Mouse (Mus musculus): ENCODE measurements at regions not wholly inside any gene's neighbourhood (a gene's known extent, or its start where the extent isn't known, plus 50 kb on each side); places are given as distances from the start of the nearest gene placed in this dataset.

DNA sequence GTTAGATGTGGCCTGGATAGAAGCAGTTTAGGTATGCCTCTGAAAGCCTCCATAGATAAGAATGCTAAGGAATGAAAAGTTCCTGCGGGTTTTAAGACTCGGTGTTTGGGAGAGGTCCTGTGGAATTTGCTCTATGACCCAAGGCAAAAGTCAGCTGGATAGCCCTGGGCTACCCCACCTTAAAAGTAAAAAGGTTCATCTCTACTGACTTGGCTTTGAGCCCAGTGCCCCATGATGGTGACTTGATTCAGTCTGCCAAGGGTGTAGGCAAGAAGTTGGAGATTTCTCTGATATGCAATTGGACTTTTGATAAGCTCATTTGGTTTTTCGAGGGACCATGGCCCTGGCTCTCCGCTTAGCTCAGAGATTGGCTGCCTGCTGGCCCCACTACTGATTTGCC lies 78.8 kb upstream of the Herc3 start:
- DNase-seq (ENCODE audit: low spot score in 2 of 2) = no peak

DNA sequence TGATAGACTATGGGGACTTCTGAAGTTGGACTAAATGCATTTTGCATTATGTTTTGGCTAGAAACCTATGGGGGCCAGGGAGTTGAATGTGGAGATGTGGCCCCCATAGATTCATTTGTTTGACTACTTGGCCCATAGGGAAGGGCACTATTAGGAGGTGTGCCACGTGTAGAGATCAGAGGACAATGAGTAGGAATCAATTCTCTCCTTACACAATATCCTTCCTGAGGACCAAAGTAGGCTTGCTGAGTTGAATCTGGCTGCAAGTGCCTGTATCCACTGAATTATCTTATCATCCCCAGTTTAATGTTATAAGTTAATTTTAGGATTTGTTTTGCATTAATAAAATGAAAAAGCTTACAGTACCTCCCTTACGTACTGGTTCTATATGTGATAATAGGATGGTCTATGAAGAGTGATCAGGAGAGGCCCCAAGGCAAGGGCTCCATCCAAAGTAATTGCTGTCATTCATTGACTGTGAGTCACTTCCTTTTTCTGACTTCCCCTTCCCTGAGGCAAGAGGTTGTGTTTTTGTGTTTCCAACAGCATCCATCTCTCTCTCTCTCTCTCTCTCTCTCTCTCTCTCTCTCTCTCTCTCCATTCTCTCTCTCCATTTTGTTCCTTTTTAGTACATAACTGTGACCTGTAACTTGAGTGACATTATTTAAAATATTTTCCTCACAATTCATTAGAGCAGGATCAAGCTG lies 74.8 kb upstream of the Herc3 start:
- no peak for DNase-seq (ENCODE audit: low spot score in 2 of 2)

DNA sequence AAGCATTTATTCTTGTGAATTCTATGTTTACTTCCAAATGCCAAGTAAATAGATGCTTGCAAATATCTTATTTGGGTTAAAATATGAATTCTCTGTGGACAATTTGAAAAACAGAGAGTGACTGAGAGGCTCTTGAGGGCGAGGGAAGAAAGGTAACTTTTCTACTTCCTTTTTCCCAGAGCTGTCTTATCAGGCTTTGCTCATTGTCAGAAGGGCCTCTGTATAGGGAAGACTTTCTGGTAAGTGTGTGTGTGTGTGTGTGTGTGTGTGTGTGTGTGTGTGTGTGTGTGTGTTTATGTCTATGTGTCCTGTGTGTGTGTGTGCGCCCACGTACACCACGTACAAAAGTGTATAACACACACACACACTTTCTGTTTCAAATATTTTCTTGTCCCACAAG lies 73.9 kb upstream of the Herc3 start:
- DNase-seq (ENCODE audit: low spot score in 2 of 2) = no peak

DNA sequence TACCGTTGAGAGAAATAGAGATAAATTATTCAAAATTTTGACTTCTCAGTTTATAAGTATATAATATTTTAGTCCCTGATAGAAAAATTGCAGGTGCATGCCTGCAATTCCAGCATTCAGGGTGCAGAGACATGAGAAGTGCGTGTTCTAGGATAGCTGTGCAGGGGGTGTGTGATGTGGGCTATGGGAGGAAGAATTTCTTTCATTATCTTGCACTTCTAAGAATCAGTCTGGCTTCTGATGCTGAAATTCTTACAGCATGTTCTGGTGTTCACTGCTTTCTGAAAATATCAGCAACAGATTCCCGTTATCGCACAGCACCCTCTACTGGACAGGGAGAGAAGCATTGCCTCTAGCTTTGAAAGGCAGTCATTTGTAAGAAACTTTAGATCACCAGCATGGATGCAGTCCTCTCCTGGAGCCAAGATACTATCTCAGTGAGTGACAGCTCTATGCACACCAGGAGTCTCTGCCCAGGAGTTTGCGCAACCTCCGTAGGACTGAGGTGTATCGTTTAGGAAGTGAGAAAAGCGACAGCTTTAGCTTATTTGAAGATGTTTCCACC lies 60.5 kb upstream of the Herc3 start:
- peak in 1 of 2 experiments; percentile 33 for DNase-seq (ENCODE audit: low spot score in 2 of 2)

DNA sequence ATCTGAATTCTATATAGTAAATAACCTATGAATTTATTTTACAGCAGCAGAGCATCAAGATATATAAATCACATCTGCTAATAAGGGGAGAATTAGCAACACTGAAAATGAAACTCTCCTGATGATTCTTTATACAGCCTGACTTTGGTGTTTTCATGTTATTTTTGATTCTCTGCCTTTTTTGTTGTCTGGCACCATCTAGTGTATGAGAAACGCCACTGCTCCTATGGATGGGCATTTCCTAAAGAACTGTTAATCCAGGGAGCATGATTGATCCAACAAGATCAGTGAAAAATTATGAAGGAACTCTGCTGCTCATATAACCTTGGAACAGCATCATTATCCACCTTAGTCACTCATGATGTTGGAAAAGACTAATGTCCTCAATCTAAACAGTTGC lies 59.3 kb upstream of the Herc3 start:
- DNase-seq (ENCODE audit: low spot score in 2 of 2) = no peak
